Mouse (Mus musculus) brain, adult 2 months (tissue): ENCODE results near the gene Ccdc188.
"Not testable (repeated sequence)": the region's sequence is repeated elsewhere in the genome, so short reads cannot be mapped to it uniquely, and the experiment has no call there.

Experiments used
- DNase-seq: peaks from one replicate; pipeline ENCODE4 v3.0.0; 2011; ENCODE audit warnings: low read depth, low spot score

Gene Ccdc188

GRCm38 (mm10) chr16:18217579-18217978 lies at the start of gene Ccdc188:
Gene Ccdc188, plus strand, starts transcription at chr16:18217879.
- DNase-seq: no peak

- DNase-seq: no peak
Measured at GRCm38 (mm10) chr16:18169156-18169555, 48.5 kb upstream of the Ccdc188 start.

GRCm38 (mm10) chr16:18169776-18170175 lies 47.9 kb upstream of the Ccdc188 start:
- DNase-seq: no peak

GRCm38 (mm10) chr16:18172266-18172855 lies 45.3 kb upstream of the Ccdc188 start:
- peak; percentile 90 for DNase-seq

GRCm38 (mm10) chr16:18173231-18173630 lies 44.4 kb upstream of the Ccdc188 start:
- DNase-seq: peak; percentile 92

GRCm38 (mm10) chr16:18173788-18174187 lies 43.9 kb upstream of the Ccdc188 start:
- DNase-seq: peak; percentile 89

GRCm38 (mm10) chr16:18175817-18176541 lies 41.7 kb upstream of the Ccdc188 start:
- peak; percentile 74 for DNase-seq

GRCm38 (mm10) chr16:18176758-18177157 lies 40.9 kb upstream of the Ccdc188 start:
- peak; percentile 48 for DNase-seq

GRCm38 (mm10) chr16:18179591-18179990 lies 38.1 kb upstream of the Ccdc188 start:
- no peak for DNase-seq

- DNase-seq: no peak
Measured at GRCm38 (mm10) chr16:18181398-18181797, 36.3 kb upstream of the Ccdc188 start.

GRCm38 (mm10) chr16:18182766-18183165 lies 34.9 kb upstream of the Ccdc188 start:
- no peak for DNase-seq

- no peak for DNase-seq
Measured at GRCm38 (mm10) chr16:18185715-18186449, 31.8 kb upstream of the Ccdc188 start.

- no peak for DNase-seq
Measured at GRCm38 (mm10) chr16:18186798-18187197, 30.9 kb upstream of the Ccdc188 start.

GRCm38 (mm10) chr16:18187221-18187620 lies 30.5 kb upstream of the Ccdc188 start:
- no peak for DNase-seq

- no peak for DNase-seq
Measured at GRCm38 (mm10) chr16:18191006-18191405, 26.7 kb upstream of the Ccdc188 start.

- peak; percentile 67 for DNase-seq
Measured at GRCm38 (mm10) chr16:18194208-18194985, 23.3 kb upstream of the Ccdc188 start.

- DNase-seq: peak; percentile 93
Measured at GRCm38 (mm10) chr16:18195068-18195467, 22.6 kb upstream of the Ccdc188 start.

- not testable (repeated sequence) for DNase-seq
Measured at GRCm38 (mm10) chr16:18195561-18195960, 22.1 kb upstream of the Ccdc188 start.

- DNase-seq: peak; percentile 53
Measured at GRCm38 (mm10) chr16:18197881-18198280, 19.8 kb upstream of the Ccdc188 start.

GRCm38 (mm10) chr16:18198365-18199098 lies 19.1 kb upstream of the Ccdc188 start:
- DNase-seq: no peak

GRCm38 (mm10) chr16:18200062-18200461 lies 17.6 kb upstream of the Ccdc188 start:
- DNase-seq: no peak
